Mouse (Mus musculus): ENCODE data around the gene Asap2. TPM values are rescaled to one million over a fixed set of nuclear protein-coding genes. Genes with fewer than 3 reads are reported as not detected.

Asap2 gene
- polyA plus RNA-seq, 1 experiment from 2014 or later, result 16.7 TPM

- H3K4me2 ChIP-seq (ENCODE audit: low read length), result no peak overlapping the region
- no peaks in the 10 kb centered on the region for H3K9me3 ChIP-seq (ENCODE audit: control insufficient read depth, low read length)
- no peaks in the 10 kb centered on the region for H3K36me3 ChIP-seq (ENCODE audit: control insufficient read depth, insufficient read depth, low read length)
- no peak overlapping the region for H3K9ac ChIP-seq (replicated peaks; ENCODE audit: low read length)
- H3K4me3 ChIP-seq (replicated peaks; ENCODE audit: low read depth, low read length), result no peak overlapping the region
- WGBS, result 77% methylated on average over 8 of the region's 8 CpGs
- no peaks in the 10 kb centered on the region for H3K27me3 ChIP-seq (ENCODE audit: control insufficient read depth, insufficient read depth, low read length)
- no peak overlapping the region for H3K27ac ChIP-seq (replicated peaks; ENCODE audit: low read depth, low read length)
- H3K4me1 ChIP-seq (ENCODE audit: control insufficient read depth, insufficient read depth, low read length), result no peaks in the 10 kb centered on the region
- DNase-seq (no peak), ATAC-seq (ENCODE audit: low FRiP score, low TSS enrichment) (no peak)
Measured at GRCm38 (mm10) chr12:21153279-21153707, 163.0 kb downstream of the Asap2 start.

GRCm38 (mm10) chr12:21155062-21155461, 164.8 kb downstream of the Asap2 start:
- no peaks in the 10 kb centered on the region for H3K27me3 ChIP-seq (ENCODE audit: control insufficient read depth, insufficient read depth, low read length)
- H3K4me2 ChIP-seq (ENCODE audit: low read length), result no peak overlapping the region
- DNase-seq (no peak), ATAC-seq (ENCODE audit: low FRiP score, low TSS enrichment) (no peak)
- 80% methylated on average over 4 of the region's 4 CpGs for WGBS
- H3K36me3 ChIP-seq (ENCODE audit: control insufficient read depth, insufficient read depth, low read length), result no peaks in the 10 kb centered on the region
- H3K27ac ChIP-seq (replicated peaks; ENCODE audit: low read depth, low read length), result no peak overlapping the region
- peaks cover 4% of the 10 kb centered on the region; the same call in 1 of the 2 replicates for H3K4me1 ChIP-seq (ENCODE audit: control insufficient read depth, insufficient read depth, low read length)
- H3K9ac ChIP-seq (replicated peaks; ENCODE audit: low read length), result no peak overlapping the region
- H3K9me3 ChIP-seq (ENCODE audit: control insufficient read depth, low read length), result no peaks in the 10 kb centered on the region
- H3K4me3 ChIP-seq (replicated peaks; ENCODE audit: low read depth, low read length), result no peak overlapping the region

- H3K9me3 ChIP-seq (ENCODE audit: control insufficient read depth, low read length), result no peaks in the 10 kb centered on the region
- no peak overlapping the region for H3K27ac ChIP-seq (replicated peaks; ENCODE audit: low read depth, low read length)
- DNase-seq, result no peak
- H3K4me1 ChIP-seq (ENCODE audit: control insufficient read depth, insufficient read depth, low read length), result peaks cover 6% of the 10 kb centered on the region; the same call in 1 of the 2 replicates
- H3K4me2 ChIP-seq (ENCODE audit: low read length), result no peak overlapping the region
- 61% methylated on average over 7 of the region's 7 CpGs for WGBS
- no peaks in the 10 kb centered on the region for H3K36me3 ChIP-seq (ENCODE audit: control insufficient read depth, insufficient read depth, low read length)
- H3K9ac ChIP-seq (replicated peaks; ENCODE audit: low read length), result no peak overlapping the region
- ATAC-seq (ENCODE audit: low FRiP score, low TSS enrichment), result no peak
- no peak overlapping the region for H3K4me3 ChIP-seq (replicated peaks; ENCODE audit: low read depth, low read length)
- no peaks in the 10 kb centered on the region for H3K27me3 ChIP-seq (ENCODE audit: control insufficient read depth, insufficient read depth, low read length)
Measured at GRCm38 (mm10) chr12:21159304-21159703, 169.0 kb downstream of the Asap2 start.

- Histone ChIP-seq H3K36me3 (ENCODE audit: control insufficient read depth, insufficient read depth, low read length) (no peaks in the 10 kb centered on the region), H3K27me3 (ENCODE audit: control insufficient read depth, insufficient read depth, low read length) (no peaks in the 10 kb centered on the region), H3K4me3 (replicated peaks; ENCODE audit: low read depth, low read length) (no peak overlapping the region), H3K4me2 (ENCODE audit: low read length) (no peak overlapping the region), H3K9ac (replicated peaks; ENCODE audit: low read length) (no peak overlapping the region), H3K9me3 (ENCODE audit: control insufficient read depth, low read length) (no peaks in the 10 kb centered on the region), H3K27ac (replicated peaks; ENCODE audit: low read depth, low read length) (no peak overlapping the region), H3K4me1 (ENCODE audit: control insufficient read depth, insufficient read depth, low read length) (peaks cover 6% of the 10 kb centered on the region; the same call in 1 of the 2 replicates)
- ATAC-seq (ENCODE audit: low FRiP score, low TSS enrichment) (no peak), DNase-seq (no peak)
- 82% methylated on average over 8 of the region's 8 CpGs for WGBS
Measured at GRCm38 (mm10) chr12:21160327-21160828, 170.1 kb downstream of the Asap2 start.

- H3K9ac ChIP-seq (replicated peaks; ENCODE audit: low read length), result no peak overlapping the region
- no peak overlapping the region for H3K4me2 ChIP-seq (ENCODE audit: low read length)
- H3K4me1 ChIP-seq (ENCODE audit: control insufficient read depth, insufficient read depth, low read length), result peaks cover 6% of the 10 kb centered on the region; the same call in 1 of the 2 replicates
- 87% methylated on average over 4 of the region's 4 CpGs for WGBS
- H3K4me3 ChIP-seq (replicated peaks; ENCODE audit: low read depth, low read length), result no peak overlapping the region
- H3K36me3 ChIP-seq (ENCODE audit: control insufficient read depth, insufficient read depth, low read length), result no peaks in the 10 kb centered on the region
- no peak for ATAC-seq (ENCODE audit: low FRiP score, low TSS enrichment)
- no peaks in the 10 kb centered on the region for H3K9me3 ChIP-seq (ENCODE audit: control insufficient read depth, low read length)
- DNase-seq, result no peak
- no peaks in the 10 kb centered on the region for H3K27me3 ChIP-seq (ENCODE audit: control insufficient read depth, insufficient read depth, low read length)
- no peak overlapping the region for H3K27ac ChIP-seq (replicated peaks; ENCODE audit: low read depth, low read length)
Measured at GRCm38 (mm10) chr12:21161841-21162240, 171.6 kb downstream of the Asap2 start.

GRCm38 (mm10) chr12:21163706-21164105, 173.4 kb downstream of the Asap2 start:
- Histone ChIP-seq H3K9me3 (ENCODE audit: control insufficient read depth, low read length) (no peaks in the 10 kb centered on the region), H3K36me3 (ENCODE audit: control insufficient read depth, insufficient read depth, low read length) (0 out of 2 replicates have a peak, but pooled peaks cover 6% of the 10 kb centered on the region), H3K4me1 (ENCODE audit: control insufficient read depth, insufficient read depth, low read length) (peaks cover 6% of the 10 kb centered on the region; the same call in 1 of the 2 replicates), H3K27ac (replicated peaks; ENCODE audit: low read depth, low read length) (no peak overlapping the region), H3K9ac (replicated peaks; ENCODE audit: low read length) (no peak overlapping the region), H3K4me3 (replicated peaks; ENCODE audit: low read depth, low read length) (no peak overlapping the region), H3K27me3 (ENCODE audit: control insufficient read depth, insufficient read depth, low read length) (no peaks in the 10 kb centered on the region), H3K4me2 (ENCODE audit: low read length) (no peak overlapping the region)
- ATAC-seq (ENCODE audit: low FRiP score, low TSS enrichment), result no peak
- 89% methylated on average over 3 of the region's 3 CpGs for WGBS
- no peak for DNase-seq

GRCm38 (mm10) chr12:21164251-21164650, 174.0 kb downstream of the Asap2 start:
- Histone ChIP-seq H3K36me3 (ENCODE audit: control insufficient read depth, insufficient read depth, low read length) (peaks cover 11% of the 10 kb centered on the region), H3K27me3 (ENCODE audit: control insufficient read depth, insufficient read depth, low read length) (no peaks in the 10 kb centered on the region), H3K4me3 (replicated peaks; ENCODE audit: low read depth, low read length) (no peak overlapping the region), H3K9me3 (ENCODE audit: control insufficient read depth, low read length) (no peaks in the 10 kb centered on the region), H3K4me2 (ENCODE audit: low read length) (no peak overlapping the region), H3K27ac (replicated peaks; ENCODE audit: low read depth, low read length) (no peak overlapping the region), H3K4me1 (ENCODE audit: control insufficient read depth, insufficient read depth, low read length) (peaks cover 6% of the 10 kb centered on the region; the same call in 1 of the 2 replicates), H3K9ac (replicated peaks; ENCODE audit: low read length) (no peak overlapping the region)
- WGBS, result 84% methylated on average over 8 of the region's 8 CpGs
- no peak for DNase-seq
- no peak for ATAC-seq (ENCODE audit: low FRiP score, low TSS enrichment)

GRCm38 (mm10) chr12:21165157-21165556, 174.9 kb downstream of the Asap2 start:
- WGBS, result 92% methylated on average over 3 of the region's 3 CpGs
- no peaks in the 10 kb centered on the region for H3K27me3 ChIP-seq (ENCODE audit: control insufficient read depth, insufficient read depth, low read length)
- H3K9me3 ChIP-seq (ENCODE audit: control insufficient read depth, low read length), result no peaks in the 10 kb centered on the region
- peaks cover 20% of the 10 kb centered on the region for H3K36me3 ChIP-seq (ENCODE audit: control insufficient read depth, insufficient read depth, low read length)
- 0 out of 2 replicates have a peak, but pooled peaks cover 1% of the 10 kb centered on the region for H3K4me1 ChIP-seq (ENCODE audit: control insufficient read depth, insufficient read depth, low read length)
- H3K9ac ChIP-seq (replicated peaks; ENCODE audit: low read length), result no peak overlapping the region
- no peak overlapping the region for H3K4me2 ChIP-seq (ENCODE audit: low read length)
- no peak for ATAC-seq (ENCODE audit: low FRiP score, low TSS enrichment)
- H3K4me3 ChIP-seq (replicated peaks; ENCODE audit: low read depth, low read length), result no peak overlapping the region
- DNase-seq, result no peak
- no peak overlapping the region for H3K27ac ChIP-seq (replicated peaks; ENCODE audit: low read depth, low read length)

- ATAC-seq (ENCODE audit: low FRiP score, low TSS enrichment) (no peak), DNase-seq (no peak)
- no peak overlapping the region for H3K9ac ChIP-seq (replicated peaks; ENCODE audit: low read length)
- H3K4me3 ChIP-seq (replicated peaks; ENCODE audit: low read depth, low read length), result no peak overlapping the region
- H3K9me3 ChIP-seq (ENCODE audit: control insufficient read depth, low read length), result no peaks in the 10 kb centered on the region
- H3K4me2 ChIP-seq (ENCODE audit: low read length), result no peak overlapping the region
- peaks cover 20% of the 10 kb centered on the region for H3K36me3 ChIP-seq (ENCODE audit: control insufficient read depth, insufficient read depth, low read length)
- WGBS, result 80% methylated on average over 7 of the region's 7 CpGs
- no peak overlapping the region for H3K27ac ChIP-seq (replicated peaks; ENCODE audit: low read depth, low read length)
- H3K4me1 ChIP-seq (ENCODE audit: control insufficient read depth, insufficient read depth, low read length), result no peaks in the 10 kb centered on the region
- no peaks in the 10 kb centered on the region for H3K27me3 ChIP-seq (ENCODE audit: control insufficient read depth, insufficient read depth, low read length)
Measured at GRCm38 (mm10) chr12:21165891-21166342, 175.7 kb downstream of the Asap2 start.

Data from midbrain, embryonic 14.5 days (tissue).